Mouse (Mus musculus) myocyte (in vitro differentiated cells): ENCODE measurements around the gene Elk3.

ENCODE experiments used
- CEBPB ChIP-seq: IDR thresholded peaks from 2 replicates; pipeline ENCODE4 v1.6.1; 2011; ENCODE audit warnings: mild to moderate bottlenecking, moderate library complexity; ENCODE audit not compliant: poor library complexity, insufficient read depth, severe bottlenecking
- E2F4 ChIP-seq: IDR thresholded peaks from one replicate; pipeline ENCODE4 v1.6.1; 2011; ENCODE audit warnings: mild to moderate bottlenecking, control low read depth, moderate library complexity; ENCODE audit not compliant: insufficient read depth
- MYOD1 ChIP-seq, 3 experiments: IDR thresholded peaks; one replicate each; pipeline ENCODE4 v1.6.1; 2011; ENCODE audit warnings: control low read depth in 2 of 3, low read depth in 2 of 3, mild to moderate bottlenecking in 2 of 3, moderate library complexity in 1 of 3; ENCODE audit not compliant: insufficient read length in 2 of 3, control insufficient read depth in 1 of 3
- MYOG ChIP-seq, 3 experiments: IDR thresholded peaks; one replicate each; pipeline ENCODE4 v1.6.1; 2011; ENCODE audit warnings: control low read depth in 2 of 3, low read depth in 2 of 3, mild to moderate bottlenecking in 2 of 3; ENCODE audit not compliant: insufficient read length in 2 of 3, control insufficient read depth in 1 of 3, insufficient read depth in 1 of 3
- POLR2A ChIP-seq: IDR thresholded peaks from one replicate; pipeline ENCODE4 v1.6.1; 2011; ENCODE audit warnings: low read depth, mild to moderate bottlenecking, control low read depth, moderate library complexity; ENCODE audit not compliant: insufficient read length
- POLR2AphosphoS2 ChIP-seq: IDR thresholded peaks from one replicate; pipeline ENCODE4 v1.6.1; 2011; ENCODE audit warnings: low read depth, control low read depth; ENCODE audit not compliant: insufficient read length
- REST ChIP-seq: IDR thresholded peaks from one replicate; pipeline ENCODE4 v1.6.1; 2011; ENCODE audit warnings: mild to moderate bottlenecking, control low read depth, moderate library complexity; ENCODE audit not compliant: insufficient read depth, insufficient read length
- SRF ChIP-seq: IDR thresholded peaks from one replicate; pipeline ENCODE4 v1.6.1; 2011; ENCODE audit warnings: low read depth; ENCODE audit not compliant: control insufficient read depth, insufficient read length
- TCF12 ChIP-seq: IDR thresholded peaks from one replicate; pipeline ENCODE4 v1.6.1; 2011; ENCODE audit warnings: mild to moderate bottlenecking, control low read depth; ENCODE audit not compliant: poor library complexity, insufficient read depth, severe bottlenecking
- TCF3 ChIP-seq: IDR thresholded peaks from one replicate; pipeline ENCODE4 v1.6.1; 2011; ENCODE audit warnings: low read depth, control low read depth; ENCODE audit not compliant: insufficient read length
- USF1 ChIP-seq: IDR thresholded peaks from one replicate; pipeline ENCODE4 v1.6.1; 2011; ENCODE audit warnings: low read depth, mild to moderate bottlenecking, control low read depth, moderate library complexity

- TF ChIP-seq POLR2A: no peak
- TF ChIP-seq REST: no peak
- no peak for TF ChIP-seq USF1
- no peak for TF ChIP-seq POLR2AphosphoS2
- TF ChIP-seq E2F4: no peak
- TF ChIP-seq TCF12: no peak
- no peak for TF ChIP-seq TCF3
- no peak for TF ChIP-seq MYOG (IDR thresholded peaks at IDR 0.05; ENCODE audit: control insufficient read depth in 1 of 3, insufficient read depth in 1 of 3, insufficient read length in 2 of 3, low read depth in 2 of 3)
- no peak for TF ChIP-seq CEBPB
- no peak for TF ChIP-seq SRF
- TF ChIP-seq MYOD1 (IDR thresholded peaks at IDR 0.05; ENCODE audit: control insufficient read depth in 1 of 3, insufficient read length in 2 of 3, low read depth in 2 of 3): no peak
Observed at GRCm38 (mm10) chr10:93252661-93253060, 58.3 kb downstream of the Elk3 start.
